Mouse (Mus musculus) midbrain, embryonic 10.5 days (tissue): Measurements from ENCODE around the gene Heatr5a. TPM values are rescaled to one million over a fixed set of nuclear protein-coding genes. Genes with fewer than 3 reads are reported as not detected.

ENCODE experiments used
- DNase-seq: peaks from one replicate; pipeline ENCODE4 v3.0.0-alpha.2; 2017; ENCODE audit warnings: low spot score
- H3K27ac ChIP-seq: fragments of 300-500 bp; sonication (generic); replicated peaks from 2 replicates; pipeline ENCODE4 v1.5.1; 2016; ENCODE audit warnings: mild to moderate bottlenecking
- H3K27me3 ChIP-seq: fragments of 300-500 bp; sonication (generic); 2 replicates; pipeline ENCODE4 v1.6.1; 2016; ENCODE audit warnings: low read depth, mild to moderate bottlenecking; ENCODE audit not compliant: poor library complexity, severe bottlenecking
- H3K36me3 ChIP-seq: fragments of 300-500 bp; sonication (generic); 2 replicates; pipeline ENCODE4 v1.6.1; 2016; ENCODE audit warnings: mild to moderate bottlenecking, moderate library complexity
- H3K4me1 ChIP-seq: fragments of 300-500 bp; sonication (generic); 2 replicates; pipeline ENCODE4 v1.6.1; 2016
- H3K4me3 ChIP-seq: fragments of 300-500 bp; sonication (generic); 2 replicates; pipeline ENCODE4 v1.5.1; 2016; ENCODE audit warnings: mild to moderate bottlenecking, moderate library complexity
- H3K9me3 ChIP-seq: fragments of 300-500 bp; sonication (generic); replicated peaks from 2 replicates; pipeline ENCODE4 v1.6.1; 2016; ENCODE audit warnings: mild to moderate bottlenecking
- WGBS: fragments of 180-500 bp; shearing (Covaris S2); methylation state at CpG from one replicate; pipeline ENCODE4 v1.1.7; 2016; 5-methylcytosine and 5-hydroxymethylcytosine counted together
- polyA plus RNA-seq: library from polyadenylated mRNA; unstranded; fragments of >200 nt; fragmentation: Nextera tagmentation; extraction: Ambion mirVana; gene quantifications from 2 replicates; pipeline ENCODE4 v1.2.1, GENCODE M21; 2016

Heatr5a gene
- 12.6 and 12.9 TPM in 2 replicates for polyA plus RNA-seq

- WGBS = under 1% methylated on average over 53 of the region's 53 CpGs
- no peaks in the 10 kb centered on the region for H3K27me3 ChIP-seq
- H3K9me3 ChIP-seq = no peaks in the 10 kb centered on the region; the same call in 1 of the 2 replicates
- peaks cover 17% of the 10 kb centered on the region for H3K4me1 ChIP-seq
- H3K4me3 ChIP-seq = peak within 1 kb of the TSS; percentile 97
- peak within 1 kb of the TSS; percentile 95 for H3K27ac ChIP-seq
- DNase-seq = peak; percentile 91
- H3K36me3 ChIP-seq = no peaks in the 10 kb centered on the region
Measured at GRCm38 (mm10) chr12:51971070-51971664, at the start of gene Heatr5a. Gene Heatr5a (minus strand): TSS chr12:51971321.

- Histone ChIP-seq H3K27ac (no peak overlapping the region), H3K4me1 (peaks cover 9% of the 10 kb centered on the region), H3K27me3 (no peaks in the 10 kb centered on the region), H3K36me3 (no peaks in the 10 kb centered on the region), H3K4me3 (no peak overlapping the region), H3K9me3 (no peaks in the 10 kb centered on the region)
- no peak for DNase-seq
- WGBS = 94% methylated on average over 7 of the region's 7 CpGs
Measured at GRCm38 (mm10) chr12:52014494-52015029, 43.4 kb upstream of the Heatr5a start.

- no peak overlapping the region for H3K27ac ChIP-seq
- no peak for DNase-seq
- peaks cover 13% of the 10 kb centered on the region for H3K4me1 ChIP-seq
- H3K36me3 ChIP-seq = no peaks in the 10 kb centered on the region
- H3K27me3 ChIP-seq = no peaks in the 10 kb centered on the region
- no peaks in the 10 kb centered on the region for H3K9me3 ChIP-seq
- no peak overlapping the region for H3K4me3 ChIP-seq
- 86% methylated on average over 11 of the region's 11 CpGs for WGBS
Measured at GRCm38 (mm10) chr12:52014044-52014443, 42.9 kb upstream of the Heatr5a start.

- WGBS = 67% methylated on average over 9 of the region's 9 CpGs
- no peak overlapping the region for H3K4me3 ChIP-seq
- H3K4me1 ChIP-seq = peaks cover 15% of the 10 kb centered on the region
- H3K36me3 ChIP-seq = no peaks in the 10 kb centered on the region
- no peak for DNase-seq
- no peaks in the 10 kb centered on the region for H3K27me3 ChIP-seq
- no peaks in the 10 kb centered on the region for H3K9me3 ChIP-seq
- H3K27ac ChIP-seq = no peak overlapping the region
Measured at GRCm38 (mm10) chr12:52013274-52013673, 42.2 kb upstream of the Heatr5a start.

- no peak for DNase-seq
- no peaks in the 10 kb centered on the region for H3K27me3 ChIP-seq
- no peak overlapping the region for H3K4me3 ChIP-seq
- no peaks in the 10 kb centered on the region for H3K36me3 ChIP-seq
- H3K4me1 ChIP-seq = peaks cover 15% of the 10 kb centered on the region
- H3K27ac ChIP-seq = peak overlapping the region; percentile 61; the same call in 1 of the 2 replicates
- no peaks in the 10 kb centered on the region for H3K9me3 ChIP-seq
- WGBS = 90% methylated on average over 8 of the region's 8 CpGs
Measured at GRCm38 (mm10) chr12:52012159-52012558, 41.0 kb upstream of the Heatr5a start.

- Histone ChIP-seq H3K27ac (peak overlapping the region; percentile 78; the same call in 1 of the 2 replicates), H3K9me3 (no peaks in the 10 kb centered on the region), H3K27me3 (no peaks in the 10 kb centered on the region), H3K4me3 (peak overlapping the region; percentile 30; the same call in 1 of the 2 replicates), H3K4me1 (peaks cover 19% of the 10 kb centered on the region), H3K36me3 (no peaks in the 10 kb centered on the region)
- no peak for DNase-seq
- WGBS = 67% methylated on average over 2 of the region's 2 CpGs
Measured at GRCm38 (mm10) chr12:52010630-52010961, 39.5 kb upstream of the Heatr5a start.

GRCm38 (mm10) chr12:52009928-52010629 is 39.0 kb upstream of the Heatr5a start:
- Histone ChIP-seq H3K9me3 (no peaks in the 10 kb centered on the region), H3K4me1 (peaks cover 24% of the 10 kb centered on the region), H3K36me3 (no peaks in the 10 kb centered on the region), H3K4me3 (peak overlapping the region; percentile 30), H3K27me3 (no peaks in the 10 kb centered on the region), H3K27ac (peak overlapping the region; percentile 74)
- peak; percentile 15 for DNase-seq
- 48% methylated on average over 15 of the region's 15 CpGs for WGBS

- H3K36me3 ChIP-seq = peaks cover 5% of the 10 kb centered on the region
- no peaks in the 10 kb centered on the region for H3K9me3 ChIP-seq
- H3K4me3 ChIP-seq = peak overlapping the region; percentile 80
- peak overlapping the region; percentile 92 for H3K27ac ChIP-seq
- H3K27me3 ChIP-seq = no peaks in the 10 kb centered on the region
- no peak for DNase-seq
- 44% methylated on average over 5 of the region's 5 CpGs for WGBS
- peaks cover 28% of the 10 kb centered on the region for H3K4me1 ChIP-seq
Measured at GRCm38 (mm10) chr12:52006633-52006994, 35.5 kb upstream of the Heatr5a start.

GRCm38 (mm10) chr12:52005877-52006632 is 34.9 kb upstream of the Heatr5a start, which contains the start of gene Dtd2:
Gene Dtd2 (minus strand): TSS chr12:52006501.
- WGBS = 2% methylated on average over 46 of the region's 46 CpGs
- H3K27me3 ChIP-seq = no peaks in the 10 kb centered on the region
- H3K27ac ChIP-seq = peak within 1 kb of the TSS; percentile 92
- peak; percentile 92 for DNase-seq
- H3K4me3 ChIP-seq = peak within 1 kb of the TSS; percentile 80
- H3K9me3 ChIP-seq = no peaks in the 10 kb centered on the region
- H3K4me1 ChIP-seq = peaks cover 28% of the 10 kb centered on the region
- peaks cover 5% of the 10 kb centered on the region for H3K36me3 ChIP-seq

- H3K27ac ChIP-seq = no peak overlapping the region
- no peak for DNase-seq
- peaks cover 13% of the 10 kb centered on the region for H3K4me1 ChIP-seq
- H3K36me3 ChIP-seq = peaks cover 32% of the 10 kb centered on the region
- H3K27me3 ChIP-seq = no peaks in the 10 kb centered on the region
- H3K4me3 ChIP-seq = no peak overlapping the region
- H3K9me3 ChIP-seq = no peaks in the 10 kb centered on the region
- WGBS = 91% methylated on average over 3 of the region's 3 CpGs
Measured at GRCm38 (mm10) chr12:52002746-52003145, 31.6 kb upstream of the Heatr5a start.

GRCm38 (mm10) chr12:52001544-52001943 is 30.4 kb upstream of the Heatr5a start:
- WGBS = 44% methylated on average over 4 of the region's 4 CpGs
- DNase-seq = peak; percentile 30

GRCm38 (mm10) chr12:51998366-51998932 is 27.3 kb upstream of the Heatr5a start:
- no peak overlapping the region for H3K27ac ChIP-seq
- 92% methylated on average over 9 of the region's 9 CpGs for WGBS
- H3K9me3 ChIP-seq = no peaks in the 10 kb centered on the region
- H3K4me1 ChIP-seq = no peaks in the 10 kb centered on the region
- no peaks in the 10 kb centered on the region for H3K27me3 ChIP-seq
- DNase-seq = no peak
- H3K36me3 ChIP-seq = peaks cover 68% of the 10 kb centered on the region
- H3K4me3 ChIP-seq = no peak overlapping the region

More at GRCm38 (mm10) chr12:52001544-52001943, 30.4 kb upstream of the Heatr5a start:
- no peaks in the 10 kb centered on the region for H3K9me3 ChIP-seq
- H3K4me1 ChIP-seq = peaks cover 13% of the 10 kb centered on the region
- H3K27me3 ChIP-seq = no peaks in the 10 kb centered on the region
- peaks cover 44% of the 10 kb centered on the region for H3K36me3 ChIP-seq
- no peak overlapping the region for H3K4me3 ChIP-seq
- no peak overlapping the region for H3K27ac ChIP-seq
